Mouse (Mus musculus) heart, embryonic 16.5 days (tissue): Measurements from ENCODE around the gene Gadl1. TPM values are rescaled to one million over a fixed set of nuclear protein-coding genes. Genes with fewer than 3 reads are reported as not detected.

Source experiments
- ATAC-seq: fragments of 200-750 bp; cut with Nextera tagmentation; replicated peaks from 2 replicates; pipeline ENCODE4 v1.8.0; 2017; ENCODE audit warnings: moderate number of reproducible peaks; ENCODE audit not compliant: insufficient read depth, low FRiP score; ENCODE audit errors: extremely low read depth
- H3K27ac ChIP-seq: fragments of 300-500 bp; sonication (generic); 2 replicates; pipeline ENCODE4 v1.5.1; 2014; ENCODE audit warnings: mild to moderate bottlenecking, low read length, control low read depth, moderate library complexity
- H3K27me3 ChIP-seq: fragments of 300-500 bp; sonication (generic); 2 replicates; pipeline ENCODE4 v1.6.1; 2014; ENCODE audit warnings: low read length, mixed read lengths; ENCODE audit not compliant: control insufficient read depth, insufficient read depth
- H3K36me3 ChIP-seq: fragments of 300-500 bp; sonication (generic); 2 replicates; pipeline ENCODE4 v1.6.1; 2014; ENCODE audit not compliant: control insufficient read depth, insufficient read depth
- H3K4me1 ChIP-seq: fragments of 300-500 bp; sonication (generic); 2 replicates; pipeline ENCODE4 v1.6.1; 2014; ENCODE audit warnings: low read length, mixed read lengths; ENCODE audit not compliant: control insufficient read depth, insufficient read depth
- H3K4me2 ChIP-seq: fragments of 300-500 bp; sonication (generic); 2 replicates; pipeline ENCODE4 v1.6.1; 2014; ENCODE audit warnings: low read depth, mild to moderate bottlenecking, control low read depth, low read length
- H3K4me3 ChIP-seq: fragments of 300-500 bp; sonication (generic); 2 replicates; pipeline ENCODE4 v1.5.1; 2014; ENCODE audit warnings: mild to moderate bottlenecking, control low read depth, low read length
- H3K9ac ChIP-seq: fragments of 300-500 bp; sonication (generic); 2 replicates; pipeline ENCODE4 v1.6.1; 2014; ENCODE audit warnings: low read length, control low read depth
- H3K9me3 ChIP-seq: fragments of 300-500 bp; sonication (generic); replicated peaks from 2 replicates; pipeline ENCODE4 v1.6.1; 2016; ENCODE audit warnings: low read length; ENCODE audit not compliant: control insufficient read depth
- WGBS: fragments of 180-500 bp; shearing (Covaris S2); extraction: QIAGEN DNeasy Blood & Tissue Kit; methylation state at CpG from one replicate; pipeline ENCODE4 v1.1.7; 2014; 5-methylcytosine and 5-hydroxymethylcytosine counted together
- polyA plus RNA-seq: library from polyadenylated mRNA; unstranded; fragments of >200 nt; fragmentation: Nextera tagmentation; extraction: Ambion mirVana; gene quantifications from 2 replicates; pipeline ENCODE4 v1.2.1, GENCODE M21; 2015

The Gadl1 gene
- polyA plus RNA-seq, 1 experiment from 2014 or later, result 1.2 TPM

DNA sequence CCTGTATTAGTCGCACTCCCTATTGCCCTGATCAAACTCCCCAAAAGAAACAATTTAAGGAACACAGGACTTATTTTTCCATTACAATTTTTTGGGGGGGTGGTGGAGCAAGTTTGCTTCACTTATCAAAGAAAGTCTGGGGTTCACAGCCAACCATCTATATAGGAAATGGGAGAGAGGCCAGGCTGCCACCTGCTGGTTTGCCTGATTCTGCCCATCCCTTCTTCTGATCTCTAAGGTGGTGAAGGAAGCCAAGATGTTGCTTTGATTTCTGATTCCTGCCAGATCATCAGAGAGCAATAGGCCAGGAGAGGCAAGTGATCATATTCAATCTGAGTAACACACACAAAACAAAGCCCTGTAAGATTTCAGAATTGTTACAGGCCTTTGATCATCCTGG, 14.8 kb downstream of the Gadl1 start:
- H3K9ac ChIP-seq, result no peak overlapping the region
- 97% methylated on average over 1 of the region's 1 CpGs for WGBS
- ATAC-seq, result no peak
- H3K4me2 ChIP-seq, result no peak overlapping the region
- H3K36me3 ChIP-seq, result no peaks in the 10 kb centered on the region
- H3K27me3 ChIP-seq, result no peaks in the 10 kb centered on the region
- H3K27ac ChIP-seq, result no peak overlapping the region
- no peaks in the 10 kb centered on the region for H3K9me3 ChIP-seq
- no peak overlapping the region for H3K4me3 ChIP-seq
- no peaks in the 10 kb centered on the region for H3K4me1 ChIP-seq

DNA sequence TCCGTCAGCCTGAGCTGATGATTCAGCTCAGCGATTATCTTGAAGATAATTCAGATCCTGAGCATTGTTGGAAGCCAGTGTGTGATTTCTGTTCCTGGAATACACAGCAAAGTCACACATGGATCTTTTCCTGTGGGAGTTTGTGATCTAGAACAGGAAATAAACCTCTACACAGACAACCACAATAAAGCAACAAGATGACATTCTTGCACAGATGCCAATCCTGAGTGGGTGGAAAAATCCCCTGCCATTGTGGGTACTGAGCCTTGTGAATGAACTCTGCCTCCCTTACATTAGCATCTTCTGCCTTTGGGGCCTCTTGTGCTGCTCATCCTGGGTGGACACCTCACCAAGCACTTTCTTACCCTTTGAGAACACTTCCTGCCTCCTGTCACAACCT, 22.5 kb downstream of the Gadl1 start:
- H3K27me3 ChIP-seq, result no peaks in the 10 kb centered on the region
- H3K4me3 ChIP-seq, result no peak overlapping the region
- no peak overlapping the region for H3K4me2 ChIP-seq
- H3K27ac ChIP-seq, result no peak overlapping the region
- WGBS, result 39% methylated on average over 2 of the region's 2 CpGs
- H3K9ac ChIP-seq, result no peak overlapping the region
- no peaks in the 10 kb centered on the region for H3K9me3 ChIP-seq
- no peaks in the 10 kb centered on the region for H3K36me3 ChIP-seq
- 0 out of 2 replicates have a peak, but pooled peaks cover 4% of the 10 kb centered on the region for H3K4me1 ChIP-seq
- no peak for ATAC-seq

DNA sequence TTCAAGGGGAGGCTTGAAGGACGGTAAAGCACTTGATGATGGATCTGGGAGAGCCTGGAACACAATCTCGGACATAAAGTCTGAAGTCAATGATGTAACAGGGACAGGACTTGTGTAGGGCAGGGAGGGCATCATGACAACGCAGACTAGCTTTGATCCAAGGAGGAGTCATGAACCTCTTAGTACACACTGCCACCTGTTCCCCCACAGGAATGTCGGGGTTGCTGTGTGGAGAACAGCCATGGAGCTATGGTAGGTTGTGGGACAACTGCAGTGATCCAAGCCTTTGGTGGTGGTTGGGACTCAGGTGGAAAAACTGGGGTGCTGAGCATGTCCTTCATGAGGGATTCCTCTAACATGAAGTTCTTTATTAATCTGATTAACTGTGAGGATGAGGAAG, 23.5 kb downstream of the Gadl1 start:
- H3K27ac ChIP-seq, result no peak overlapping the region
- no peaks in the 10 kb centered on the region for H3K27me3 ChIP-seq
- no peaks in the 10 kb centered on the region for H3K9me3 ChIP-seq
- no peak overlapping the region for H3K4me2 ChIP-seq
- no peak for ATAC-seq
- H3K9ac ChIP-seq, result no peak overlapping the region
- WGBS, result 91% methylated on average over 4 of the region's 4 CpGs
- H3K36me3 ChIP-seq, result no peaks in the 10 kb centered on the region
- 0 out of 2 replicates have a peak, but pooled peaks cover 4% of the 10 kb centered on the region for H3K4me1 ChIP-seq
- no peak overlapping the region for H3K4me3 ChIP-seq

DNA sequence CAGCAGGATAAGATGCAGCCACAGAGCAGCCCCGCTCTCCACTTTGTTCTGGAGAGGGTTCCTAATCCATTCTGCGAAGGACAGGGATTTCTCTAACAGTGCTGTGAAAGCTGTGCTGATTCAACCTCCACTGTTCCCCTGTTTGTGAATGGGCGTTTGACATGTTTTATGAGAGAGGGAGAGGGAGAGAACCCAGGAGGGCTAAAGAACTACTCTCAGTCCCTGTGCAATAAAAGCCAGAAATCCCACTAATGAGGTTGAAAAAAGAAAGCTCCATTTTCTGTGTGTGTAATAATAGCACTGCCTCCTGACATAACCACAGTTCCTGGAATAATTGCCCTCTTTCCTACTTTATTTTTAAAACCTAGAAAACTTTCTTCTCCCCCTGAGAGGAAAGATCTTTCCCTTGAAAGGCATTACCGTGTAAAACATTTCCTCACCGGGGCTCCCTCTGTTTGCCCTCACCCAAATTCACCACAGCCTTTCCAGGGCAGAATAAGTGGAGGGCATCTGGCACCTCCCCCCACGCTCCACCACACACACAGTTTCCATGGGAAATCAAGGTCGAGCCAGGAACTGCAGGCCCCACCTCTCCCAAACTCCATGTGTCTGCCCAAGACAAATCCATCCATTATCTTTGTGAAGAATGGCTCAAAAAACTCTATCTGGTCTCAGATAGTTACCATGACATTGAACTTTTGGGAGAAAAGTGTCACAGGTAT, 24.1 kb downstream of the Gadl1 start:
- ATAC-seq, result no peak
- Histone ChIP-seq H3K9me3 (0 out of 2 replicates have a peak, but pooled peaks cover 2% of the 10 kb centered on the region), H3K4me2 (no peak overlapping the region), H3K4me1 (0 out of 2 replicates have a peak, but pooled peaks cover 4% of the 10 kb centered on the region), H3K27ac (no peak overlapping the region), H3K4me3 (no peak overlapping the region), H3K36me3 (no peaks in the 10 kb centered on the region), H3K9ac (no peak overlapping the region), H3K27me3 (no peaks in the 10 kb centered on the region)
- 64% methylated on average over 7 of the region's 7 CpGs for WGBS

DNA sequence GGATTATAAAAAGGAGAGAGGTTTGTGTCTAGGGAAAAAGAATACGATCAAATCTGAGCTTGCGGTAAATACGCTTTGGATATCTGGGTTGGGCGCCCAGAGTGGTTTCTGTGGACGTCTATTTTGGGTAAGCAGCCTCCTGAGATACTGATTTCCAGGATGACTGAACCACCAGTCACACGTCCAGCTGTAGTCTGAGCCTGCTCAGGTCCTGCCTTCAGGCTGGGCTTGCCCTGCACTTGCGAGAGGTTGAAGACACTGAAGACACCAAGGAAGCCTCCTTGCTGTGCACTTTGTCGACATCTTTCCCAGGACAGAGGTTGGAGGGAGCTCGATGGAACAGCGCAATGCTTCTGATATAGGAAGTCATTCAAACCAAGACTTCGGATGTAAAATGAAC, 25.0 kb downstream of the Gadl1 start:
- Histone ChIP-seq H3K9ac (no peak overlapping the region), H3K9me3 (0 out of 2 replicates have a peak, but pooled peaks cover 2% of the 10 kb centered on the region), H3K36me3 (no peaks in the 10 kb centered on the region), H3K27me3 (no peaks in the 10 kb centered on the region), H3K4me1 (0 out of 2 replicates have a peak, but pooled peaks cover 4% of the 10 kb centered on the region), H3K4me3 (no peak overlapping the region), H3K27ac (no peak overlapping the region), H3K4me2 (no peak overlapping the region)
- no peak for ATAC-seq
- 62% methylated on average over 11 of the region's 11 CpGs for WGBS

DNA sequence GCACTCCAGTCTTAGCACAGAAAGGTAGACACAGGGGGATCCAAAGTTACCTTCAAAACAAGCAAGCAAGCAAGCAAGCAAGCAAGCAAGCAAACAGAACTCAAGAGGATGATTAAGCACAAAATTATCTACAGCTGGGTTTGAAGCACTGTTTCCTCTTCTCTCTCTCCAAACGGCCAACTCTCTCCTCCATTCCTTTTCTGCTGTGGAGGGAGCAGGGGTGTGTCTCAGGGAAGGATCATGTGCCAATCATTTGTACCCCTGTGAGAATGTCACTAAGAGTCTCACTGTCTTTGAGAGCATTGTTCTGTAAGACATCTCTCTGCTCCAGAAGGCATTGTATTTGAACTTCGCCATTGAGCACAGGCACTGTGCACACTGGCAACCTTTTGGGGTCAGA, 27.1 kb downstream of the Gadl1 start:
- H3K9me3 ChIP-seq, result 0 out of 2 replicates have a peak, but pooled peaks cover 2% of the 10 kb centered on the region
- no peak overlapping the region for H3K4me3 ChIP-seq
- no peak overlapping the region for H3K27ac ChIP-seq
- peaks cover 4% of the 10 kb centered on the region; the same call in 1 of the 2 replicates for H3K4me1 ChIP-seq
- 54% methylated on average over 2 of the region's 2 CpGs for WGBS
- ATAC-seq, result no peak
- H3K4me2 ChIP-seq, result no peak overlapping the region
- no peak overlapping the region for H3K9ac ChIP-seq
- no peaks in the 10 kb centered on the region for H3K27me3 ChIP-seq
- H3K36me3 ChIP-seq, result no peaks in the 10 kb centered on the region

DNA sequence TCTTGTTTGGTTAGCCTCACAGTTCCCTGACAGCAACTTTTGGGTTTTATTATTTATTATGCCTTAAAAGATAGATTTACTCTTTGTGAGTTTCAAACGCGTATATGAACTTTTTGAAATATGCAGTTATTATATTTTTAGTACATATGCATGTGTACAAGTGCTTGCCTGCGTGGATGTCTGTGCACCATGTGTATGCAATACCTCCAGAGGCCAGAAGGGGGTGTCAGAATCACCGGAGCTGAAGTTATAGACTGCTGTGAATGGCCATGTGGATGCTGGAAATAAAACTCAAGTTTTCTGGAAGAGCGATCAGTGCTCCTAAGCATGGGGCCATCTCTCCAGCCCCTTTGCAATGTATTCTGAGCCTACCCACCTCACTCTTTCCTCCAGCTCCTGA, 28.7 kb downstream of the Gadl1 start:
- 0 out of 2 replicates have a peak, but pooled peaks cover 2% of the 10 kb centered on the region for H3K9me3 ChIP-seq
- peaks cover 4% of the 10 kb centered on the region; the same call in 1 of the 2 replicates for H3K4me1 ChIP-seq
- no peaks in the 10 kb centered on the region for H3K36me3 ChIP-seq
- H3K9ac ChIP-seq, result no peak overlapping the region
- no peaks in the 10 kb centered on the region for H3K27me3 ChIP-seq
- H3K4me2 ChIP-seq, result no peak overlapping the region
- no peak overlapping the region for H3K4me3 ChIP-seq
- no peak overlapping the region for H3K27ac ChIP-seq
- no peak for ATAC-seq
- 93% methylated on average over 5 of the region's 5 CpGs for WGBS

DNA sequence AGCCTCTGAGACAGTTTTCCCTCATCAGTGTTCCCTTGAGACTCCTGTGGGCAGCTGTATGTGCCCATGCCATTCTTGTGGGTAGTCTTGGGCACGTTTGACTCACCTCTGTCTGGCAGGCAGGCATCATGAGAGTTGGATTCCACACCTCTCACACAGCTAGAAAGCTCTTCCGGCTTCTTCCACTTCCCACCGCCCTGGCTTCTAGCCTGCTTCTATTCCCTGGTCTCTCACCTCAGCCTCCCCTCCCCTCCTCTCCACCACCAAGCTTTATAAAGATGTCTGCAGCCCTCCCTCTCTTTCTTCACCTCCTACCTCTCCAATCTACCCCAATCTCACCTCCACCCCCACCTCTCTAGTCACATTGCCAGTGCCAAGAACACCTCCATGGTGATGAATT, 30.2 kb downstream of the Gadl1 start:
- no peaks in the 10 kb centered on the region for H3K36me3 ChIP-seq
- H3K27me3 ChIP-seq, result no peaks in the 10 kb centered on the region
- no peak overlapping the region for H3K4me3 ChIP-seq
- H3K9ac ChIP-seq, result no peak overlapping the region
- no peak for ATAC-seq
- H3K27ac ChIP-seq, result no peak overlapping the region
- no peak overlapping the region for H3K4me2 ChIP-seq
- WGBS, result 66% methylated on average over 3 of the region's 3 CpGs
- no peaks in the 10 kb centered on the region; the same call in 1 of the 2 replicates for H3K4me1 ChIP-seq
- H3K9me3 ChIP-seq, result 0 out of 2 replicates have a peak, but pooled peaks cover 2% of the 10 kb centered on the region

DNA sequence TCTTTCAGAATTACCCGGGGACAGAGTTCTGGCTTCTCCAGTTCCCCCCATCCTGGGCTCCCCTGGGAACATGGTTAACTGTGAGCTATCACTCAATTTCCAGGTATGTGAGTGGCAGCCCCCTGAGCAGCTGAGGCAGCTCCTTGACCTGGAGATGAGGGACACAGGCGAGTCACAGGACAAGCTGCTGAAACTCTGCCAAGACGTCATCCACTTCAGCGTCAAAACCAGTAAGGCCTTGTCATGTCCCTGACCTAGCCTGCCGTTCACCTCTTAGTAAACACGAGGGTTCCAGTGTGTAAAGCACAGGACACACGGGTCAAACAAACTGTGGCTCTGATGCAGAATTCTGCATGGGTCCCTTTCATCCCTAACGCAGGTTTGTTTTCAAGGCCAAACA, 31.9 kb downstream of the Gadl1 start:
- Histone ChIP-seq H3K9ac (no peak overlapping the region), H3K4me2 (no peak overlapping the region), H3K4me3 (no peak overlapping the region), H3K27me3 (no peaks in the 10 kb centered on the region), H3K9me3 (0 out of 2 replicates have a peak, but pooled peaks cover 2% of the 10 kb centered on the region), H3K4me1 (no peaks in the 10 kb centered on the region; the same call in 1 of the 2 replicates), H3K36me3 (no peaks in the 10 kb centered on the region), H3K27ac (no peak overlapping the region)
- 38% methylated on average over 8 of the region's 8 CpGs for WGBS
- ATAC-seq, result no peak
